Mouse (Mus musculus) testis, postnatal 10 days (tissue): ENCODE data around the gene Phactr1.

ENCODE experiments used
- DNase-seq: peaks from one replicate; pipeline ENCODE4 v3.0.0; 2021; ENCODE audit warnings: low spot score

Gene Phactr1

GRCm38 (mm10) chr13:42867026-42867425 lies 186.6 kb downstream of the Phactr1 start:
- no peak for DNase-seq

- DNase-seq, result no peak
Observed at GRCm38 (mm10) chr13:42872125-42872524, 191.7 kb downstream of the Phactr1 start.

GRCm38 (mm10) chr13:42878346-42878745 lies 197.9 kb downstream of the Phactr1 start:
- DNase-seq, result no peak

- DNase-seq, result no peak
Observed at GRCm38 (mm10) chr13:42884033-42884724, 203.8 kb downstream of the Phactr1 start.

- no peak for DNase-seq
Observed at GRCm38 (mm10) chr13:42884725-42885115, 204.3 kb downstream of the Phactr1 start.

- DNase-seq, result no peak
Observed at GRCm38 (mm10) chr13:42887701-42888100, 207.3 kb downstream of the Phactr1 start.

GRCm38 (mm10) chr13:42889516-42890474 lies 209.4 kb downstream of the Phactr1 start:
- DNase-seq, result no peak

GRCm38 (mm10) chr13:42890651-42891050 lies 210.2 kb downstream of the Phactr1 start:
- DNase-seq, result no peak

GRCm38 (mm10) chr13:42894016-42894415 lies 213.6 kb downstream of the Phactr1 start:
- DNase-seq, result no peak

- DNase-seq, result no peak
Observed at GRCm38 (mm10) chr13:42894598-42894997, 214.2 kb downstream of the Phactr1 start.

GRCm38 (mm10) chr13:42895980-42896379 lies 215.6 kb downstream of the Phactr1 start:
- DNase-seq, result no peak

GRCm38 (mm10) chr13:42899611-42900010 lies 219.2 kb downstream of the Phactr1 start:
- no peak for DNase-seq

- DNase-seq, result no peak
Observed at GRCm38 (mm10) chr13:42901837-42902236, 221.4 kb downstream of the Phactr1 start.

GRCm38 (mm10) chr13:42902859-42903258 lies 222.4 kb downstream of the Phactr1 start:
- no peak for DNase-seq

- no peak for DNase-seq
Observed at GRCm38 (mm10) chr13:42905818-42906217, 225.4 kb downstream of the Phactr1 start.

- no peak for DNase-seq
Observed at GRCm38 (mm10) chr13:42906990-42907389, 226.6 kb downstream of the Phactr1 start.

GRCm38 (mm10) chr13:42915081-42915480 lies 234.7 kb downstream of the Phactr1 start:
- no peak for DNase-seq

GRCm38 (mm10) chr13:42915851-42916193 lies 235.4 kb downstream of the Phactr1 start:
- DNase-seq, result no peak

- DNase-seq, result peak; percentile 63
Observed at GRCm38 (mm10) chr13:42916194-42917033, 236.0 kb downstream of the Phactr1 start.

- DNase-seq, result peak; percentile 77
Observed at GRCm38 (mm10) chr13:42917251-42917650, 236.8 kb downstream of the Phactr1 start.

- DNase-seq, result no peak
Observed at GRCm38 (mm10) chr13:42920062-42920461, 239.6 kb downstream of the Phactr1 start.

- peak; percentile 14 for DNase-seq
Observed at GRCm38 (mm10) chr13:42921769-42922450, 241.5 kb downstream of the Phactr1 start.
